Mouse (Mus musculus): Measurements from ENCODE around the gene Pgpep1l.

Gene Pgpep1l

DNA sequence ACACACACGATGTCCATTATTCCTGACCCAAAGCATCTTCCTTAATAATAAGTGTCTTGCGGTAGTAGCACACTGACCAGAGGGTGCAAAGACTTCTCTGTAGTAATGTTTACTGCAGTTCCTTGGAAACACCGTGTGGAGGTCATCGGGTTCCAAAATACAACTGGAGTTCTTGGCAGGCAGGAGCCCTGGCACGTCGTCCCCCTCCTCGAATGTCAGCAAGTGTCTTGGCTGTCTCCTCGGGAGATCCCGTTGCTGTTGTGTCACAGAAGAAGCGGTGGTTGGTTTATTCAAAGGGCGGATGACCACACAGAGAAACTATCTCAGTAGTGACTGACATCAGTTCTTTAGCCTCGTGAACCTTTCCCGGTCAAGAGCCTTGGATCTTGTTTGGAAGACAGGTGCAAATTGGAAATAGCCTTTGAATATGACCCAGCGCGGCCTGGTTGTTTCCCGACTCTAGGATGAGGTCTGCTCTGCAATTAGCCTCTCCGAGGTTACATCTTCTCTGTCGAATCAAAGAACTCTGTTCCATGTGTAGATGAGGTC, 48.4 kb downstream of the Pgpep1l start:
- no peak for DNase-seq (ENCODE audit: low read depth, low spot score)

DNA sequence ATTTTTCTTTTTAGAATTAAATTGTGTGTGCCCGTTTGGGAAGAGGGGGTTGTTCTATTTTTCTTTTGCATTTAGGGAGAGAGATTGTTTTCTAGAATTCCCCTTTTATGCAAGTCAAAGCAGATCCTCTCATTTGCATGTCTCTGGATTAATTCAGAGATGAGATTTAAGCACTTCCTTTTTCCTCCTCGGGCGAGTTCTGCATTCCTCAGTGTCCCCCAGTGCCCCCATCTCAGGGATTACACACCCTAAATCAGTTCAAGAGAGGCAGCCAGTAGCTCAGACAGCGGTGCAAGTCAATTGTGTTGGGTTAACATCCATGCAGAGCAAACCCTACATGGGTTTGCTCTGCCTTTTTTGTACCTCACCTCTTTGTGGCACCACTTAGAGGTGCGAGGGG, 50.2 kb downstream of the Pgpep1l start:
- DNase-seq (ENCODE audit: low read depth, low spot score) = no peak

DNA sequence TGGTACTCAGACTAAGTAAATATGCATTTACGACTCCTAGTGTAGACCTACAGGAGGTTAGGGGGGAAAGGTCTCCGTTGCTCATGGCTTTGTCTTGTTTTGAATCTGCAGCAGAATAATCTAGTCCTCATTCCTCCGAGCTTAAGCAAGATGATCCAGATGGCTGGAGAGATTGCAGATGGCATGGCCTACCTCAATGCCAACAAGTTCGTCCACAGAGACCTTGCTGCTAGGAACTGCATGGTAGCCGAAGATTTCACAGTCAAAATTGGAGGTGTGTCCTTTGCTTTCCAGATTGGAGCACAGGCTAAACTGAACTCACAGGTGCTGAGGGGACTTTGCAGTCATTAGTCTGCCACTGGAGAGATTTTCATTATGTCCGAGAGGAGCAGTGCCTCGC, 52.1 kb downstream of the Pgpep1l start:
- peak; percentile 85 for DNase-seq (ENCODE audit: low read depth, low spot score)

DNA sequence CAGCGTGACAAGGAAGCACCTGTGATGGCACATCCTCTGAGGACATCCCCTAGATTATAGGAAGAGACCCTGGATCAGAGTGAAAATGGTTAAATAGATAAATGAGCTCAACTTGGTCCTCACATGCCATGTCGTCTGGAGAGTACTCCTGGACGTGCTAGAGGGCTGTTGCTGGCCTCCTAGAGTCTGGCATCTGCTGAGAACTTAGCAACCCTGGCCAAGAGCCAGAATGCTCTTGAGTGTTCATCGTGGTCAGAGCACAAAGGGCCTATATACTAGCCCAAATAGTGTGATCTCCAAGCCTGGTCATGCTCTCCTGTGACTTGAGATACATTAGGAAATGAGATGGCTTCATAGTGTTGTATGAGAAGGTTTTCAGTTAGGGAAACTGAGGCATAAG, 53.6 kb downstream of the Pgpep1l start:
- no peak for DNase-seq (ENCODE audit: low read depth, low spot score)

DNA sequence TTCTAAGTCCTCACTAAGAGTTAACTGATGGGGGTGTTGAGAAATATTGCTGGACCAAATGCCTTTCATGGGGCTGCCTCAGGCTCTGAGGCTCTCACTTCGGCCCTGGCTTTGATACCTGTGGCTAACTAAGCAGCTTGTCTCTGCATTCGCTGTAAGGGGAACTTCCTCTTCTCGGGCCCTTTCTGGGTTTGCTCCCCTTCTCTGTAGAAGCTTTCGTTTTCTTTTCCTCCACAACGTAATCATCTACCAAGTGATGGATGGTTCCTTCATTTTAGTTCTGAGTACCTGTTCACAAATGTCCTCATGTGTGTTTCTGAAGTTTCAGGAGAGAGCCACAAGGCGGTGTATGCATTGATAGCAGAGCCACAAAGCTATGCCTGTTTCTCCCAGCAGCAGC, 55.0 kb downstream of the Pgpep1l start:
- DNase-seq (ENCODE audit: low read depth, low spot score) = no peak

DNA sequence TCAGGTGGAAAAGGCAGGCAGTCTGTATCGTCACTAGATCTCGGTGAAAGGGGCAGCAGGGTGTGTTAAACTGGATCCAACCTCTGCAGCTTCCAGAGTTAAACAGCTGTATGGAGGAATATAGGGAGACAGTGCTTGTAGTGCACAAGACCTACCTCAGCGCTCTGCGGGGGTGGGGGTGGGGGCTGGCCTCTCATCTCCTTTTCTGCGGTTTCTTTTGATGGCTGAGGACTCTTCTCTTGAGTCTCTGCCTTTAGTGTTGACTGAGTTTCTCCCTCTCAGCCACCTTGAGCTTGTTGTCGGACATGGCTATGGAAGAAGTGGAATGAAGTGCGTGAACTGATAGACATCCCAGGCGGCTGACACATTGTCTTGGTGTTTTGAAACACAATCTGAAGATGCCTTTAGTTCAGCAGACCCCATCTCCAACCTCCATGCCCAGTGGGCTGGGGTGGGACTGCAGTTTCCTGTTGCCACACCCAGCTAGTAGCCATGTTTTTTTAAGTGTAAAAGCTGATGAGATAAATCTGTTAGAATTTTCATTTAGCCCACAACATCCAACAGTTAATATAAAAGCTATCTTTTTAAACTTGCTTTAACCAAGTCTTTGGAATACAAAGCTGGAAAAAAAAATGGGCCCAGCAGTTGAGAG, 58.1 kb downstream of the Pgpep1l start:
- DNase-seq (ENCODE audit: low read depth, low spot score) = no peak

DNA sequence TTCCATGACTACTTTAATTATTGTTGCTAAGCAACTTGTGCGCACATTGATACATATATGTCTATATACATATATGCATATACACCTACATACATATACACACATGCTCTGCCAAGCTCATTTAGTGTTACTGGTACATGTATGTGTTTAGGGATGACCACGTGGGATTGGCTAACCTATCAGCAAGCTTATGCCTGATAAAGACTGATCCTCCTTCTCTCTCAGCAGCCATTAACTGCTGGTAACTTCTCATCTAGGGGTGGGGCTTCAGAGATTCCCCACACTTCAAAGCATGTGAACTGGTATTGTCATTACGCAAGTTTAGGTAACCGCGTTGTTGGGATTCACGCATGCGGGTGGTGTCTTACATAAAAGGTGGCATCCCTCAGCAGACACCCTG, 64.4 kb downstream of the Pgpep1l start:
- no peak for DNase-seq (ENCODE audit: low read depth, low spot score)

DNA sequence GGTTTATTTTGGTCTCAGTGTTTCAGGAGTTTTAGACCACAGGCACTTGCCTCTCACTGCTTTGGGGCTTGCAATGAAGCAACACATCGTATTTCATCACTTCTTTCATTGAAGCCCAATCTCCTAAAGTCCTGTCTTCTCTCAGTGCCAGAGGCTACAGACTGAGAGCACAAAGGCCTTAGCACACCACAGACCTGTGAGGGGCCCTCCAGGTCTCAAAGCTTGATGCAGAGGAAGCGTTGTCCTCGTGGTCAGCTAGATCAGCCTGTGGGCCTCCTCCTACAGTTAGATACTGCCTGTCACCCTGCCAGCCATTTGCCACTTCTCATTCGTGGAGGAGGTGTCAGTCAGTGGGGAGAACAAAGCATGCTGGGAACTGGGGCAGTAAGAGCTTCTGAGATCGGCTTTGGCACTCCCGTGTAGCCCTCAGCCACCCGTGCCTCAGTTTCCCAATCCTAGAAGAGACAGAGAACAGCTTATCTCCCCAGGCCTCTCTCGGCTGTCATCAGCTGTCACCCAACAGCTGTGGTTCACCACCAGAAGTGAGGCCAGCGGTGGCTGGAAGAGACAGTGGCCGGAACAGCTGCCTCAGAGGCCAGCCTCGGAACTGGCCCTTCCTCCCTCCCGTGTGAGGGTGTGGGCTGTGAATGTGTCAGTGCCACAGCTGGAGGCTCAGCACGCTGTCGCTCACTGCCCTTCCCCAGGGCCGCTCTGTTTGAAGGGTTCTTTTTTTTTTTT, 69.9 kb downstream of the Pgpep1l start:
- no peak for DNase-seq (ENCODE audit: low read depth, low spot score)

DNA sequence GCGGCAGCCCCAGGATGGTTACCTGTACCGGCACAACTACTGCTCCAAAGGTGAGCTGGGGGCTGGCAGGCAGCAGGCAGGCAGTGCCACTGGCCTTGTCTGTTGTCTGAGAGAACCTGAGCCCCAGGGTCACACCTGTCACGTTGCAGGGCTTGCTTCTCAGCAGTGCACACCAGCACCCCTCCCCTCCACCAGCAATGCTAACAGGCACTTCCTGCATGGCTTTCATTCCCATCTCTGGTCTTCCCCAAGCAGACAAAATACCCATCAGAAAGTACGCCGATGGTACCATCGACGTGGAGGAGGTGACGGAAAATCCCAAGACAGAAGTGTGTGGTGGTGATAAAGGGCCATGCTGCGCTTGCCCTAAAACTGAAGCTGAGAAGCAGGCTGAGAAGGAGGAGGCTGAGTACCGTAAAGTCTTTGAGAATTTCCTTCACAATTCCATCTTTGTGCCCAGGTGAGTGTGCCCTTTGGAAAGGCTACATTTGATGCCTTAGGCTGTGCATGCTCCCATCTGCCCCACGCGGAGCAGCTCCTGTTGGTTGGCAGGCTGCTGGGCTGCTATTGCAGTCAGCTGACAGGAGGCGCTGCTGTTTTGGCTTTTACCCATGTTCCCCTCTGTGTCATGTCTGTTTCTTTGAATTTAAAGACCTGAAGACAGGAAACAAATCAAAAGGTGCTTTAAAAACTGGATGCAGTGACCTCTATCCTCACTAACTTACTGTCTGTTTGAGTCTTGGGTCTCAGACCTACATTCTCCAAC, 74.2 kb downstream of the Pgpep1l start:
- DNase-seq (ENCODE audit: low read depth, low spot score) = peak; percentile 31

DNA sequence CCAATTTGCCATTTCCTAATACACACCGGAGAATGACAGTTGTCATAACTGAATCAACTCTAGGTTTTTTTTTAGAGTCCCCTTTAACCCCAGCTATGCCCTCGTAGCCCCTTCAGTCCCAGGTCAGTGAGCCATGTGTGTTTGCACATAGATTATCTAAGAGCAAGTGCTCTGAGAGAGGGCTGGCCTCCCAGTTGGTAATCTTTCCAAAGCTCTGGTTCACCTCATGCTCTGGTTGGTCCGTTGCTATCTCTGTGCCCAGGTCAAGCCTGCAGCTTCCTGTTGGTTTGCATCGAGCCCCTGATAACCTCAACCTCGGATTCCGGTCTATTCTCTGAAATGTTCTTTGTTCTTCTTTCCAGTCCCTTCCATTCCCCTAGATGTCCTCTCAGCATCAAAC, 74.8 kb downstream of the Pgpep1l start:
- no peak for DNase-seq (ENCODE audit: low read depth, low spot score)

Measured in brain, adult 2 months (tissue).